Mouse (Mus musculus): ENCODE measurements around the gene Gm10273. TPM values are rescaled to one million over a fixed set of nuclear protein-coding genes. Genes with fewer than 3 reads are reported as not detected.

Gene Gm10273
- polyA plus RNA-seq, 1 experiment from 2014 or later = 14.0 TPM

DNA sequence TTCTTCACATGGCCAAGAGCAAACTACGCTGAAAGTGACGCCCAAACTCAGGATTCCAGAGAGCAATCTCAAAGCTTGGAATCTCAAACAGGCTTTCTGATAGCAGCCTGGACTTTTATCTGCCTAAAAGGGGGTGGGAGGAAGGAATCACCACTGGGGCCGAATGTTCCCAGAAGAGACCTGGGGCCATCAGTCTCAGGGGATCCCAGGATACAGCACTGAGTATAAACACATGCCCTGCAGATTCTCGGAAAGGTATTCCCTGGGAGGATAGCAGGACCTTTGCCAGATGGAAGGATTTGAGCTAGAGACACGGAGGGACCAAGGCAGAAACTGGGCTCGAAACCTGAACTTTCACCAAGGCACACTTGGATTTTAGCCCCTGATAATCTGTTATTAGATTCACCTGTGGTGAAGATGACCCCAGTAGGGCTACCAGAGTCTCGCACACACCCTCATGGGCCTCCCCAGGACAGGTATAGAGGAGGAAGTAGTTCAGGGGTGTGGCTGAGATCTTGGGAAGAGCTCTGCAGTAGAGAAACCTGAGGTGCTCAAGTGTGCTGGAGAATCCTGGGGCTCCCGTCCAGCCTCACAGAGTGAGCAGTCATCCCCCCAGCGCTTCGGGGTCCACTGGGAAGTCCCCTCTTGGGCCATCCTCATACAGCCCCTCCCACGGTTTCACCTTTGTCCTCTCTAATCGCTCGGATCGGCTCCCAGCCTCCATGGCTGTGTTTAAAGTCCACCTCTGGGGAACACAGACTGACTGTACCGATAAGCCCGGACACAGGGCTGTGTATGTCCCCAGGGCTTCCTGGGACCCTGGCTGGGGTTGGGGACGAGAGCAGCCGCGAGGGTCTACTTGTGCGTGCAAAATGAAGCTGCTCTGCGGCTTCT lies 7.7 kb downstream of the Gm10273 start, which contains the start of gene Pla2g12b:
TSS of gene Pla2g12b (plus strand) at position 762 of the 894 bp plus-strand sequence.
- DNase-seq (ENCODE audit: low spot score) = no peak

DNA sequence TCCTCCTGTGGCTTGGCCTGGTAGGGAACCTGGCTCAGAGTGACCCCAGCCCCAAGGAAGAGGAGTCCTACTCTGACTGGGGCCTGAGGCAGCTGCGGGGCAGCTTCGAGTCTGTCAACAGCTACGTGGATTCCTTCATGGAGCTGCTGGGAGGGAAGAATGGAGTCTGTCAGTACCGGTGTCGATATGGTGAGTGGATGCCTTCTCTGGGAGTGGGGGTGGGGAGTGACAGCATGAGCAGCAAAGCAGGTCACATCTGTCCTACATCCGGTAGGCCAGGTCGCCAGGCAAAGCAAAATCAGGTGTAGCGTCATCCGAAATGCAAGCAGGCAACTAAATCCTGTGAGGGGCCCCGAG lies 8.3 kb downstream of the Gm10273 start:
- no peak for DNase-seq (ENCODE audit: low spot score)

DNA sequence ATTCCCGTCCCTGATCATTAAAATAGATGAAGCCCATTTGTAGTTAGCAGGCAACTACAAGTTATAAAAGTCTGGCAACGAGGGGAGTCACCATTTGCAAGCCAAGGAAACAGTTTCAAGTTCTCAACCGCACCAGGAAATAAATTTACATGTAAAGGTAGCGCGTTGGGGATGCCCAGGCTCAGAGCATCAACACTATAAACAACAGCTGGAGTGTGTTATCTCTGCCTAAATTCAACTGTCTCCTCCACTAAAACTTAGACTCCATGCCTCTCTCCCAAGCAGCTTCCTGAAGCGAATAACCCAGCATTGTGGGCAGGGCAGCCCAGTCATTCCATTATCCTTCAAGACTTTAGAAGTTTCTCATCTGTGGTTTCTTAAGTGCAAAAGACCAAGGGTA lies 13.1 kb downstream of the Gm10273 start:
- no peak for DNase-seq (ENCODE audit: low spot score)

DNA sequence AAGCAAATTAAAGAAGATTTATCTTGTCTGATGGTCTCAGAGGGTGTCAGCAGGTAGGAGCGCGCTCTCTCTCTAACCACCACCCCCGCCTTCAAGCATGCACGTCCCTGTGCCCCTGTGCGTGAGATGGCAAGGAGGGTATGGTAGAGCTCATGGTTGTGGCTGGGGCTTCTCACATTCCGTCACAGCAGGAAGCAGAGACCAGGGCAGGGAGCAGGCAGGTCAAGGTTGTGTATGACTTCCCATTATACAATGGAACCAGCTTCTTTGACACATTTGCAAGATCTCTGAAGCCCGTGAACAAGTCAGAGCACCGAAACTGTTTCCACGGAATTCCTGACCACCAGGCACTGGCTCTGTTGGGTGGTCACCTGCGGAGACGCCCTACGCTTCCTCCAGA lies 14.8 kb downstream of the Gm10273 start:
- DNase-seq (ENCODE audit: low spot score) = no peak

DNA sequence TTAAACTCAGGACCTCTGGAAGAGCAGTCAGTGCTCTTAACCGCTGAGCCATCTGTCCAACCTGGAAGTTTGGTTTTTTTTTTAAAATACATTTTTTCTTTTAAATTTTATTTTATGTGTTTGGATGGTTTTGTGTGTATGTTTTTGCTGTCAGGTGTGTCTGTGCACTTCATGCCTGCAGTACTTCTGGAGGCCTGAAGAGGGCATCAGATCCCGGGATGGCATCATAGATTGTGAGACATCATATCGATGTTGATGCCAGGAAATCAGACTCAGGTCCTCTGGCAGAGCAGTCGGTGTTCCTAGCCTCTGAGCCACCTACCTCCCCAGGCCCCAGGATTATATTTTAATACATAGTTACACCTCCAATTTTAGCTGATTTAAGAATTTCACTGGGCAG lies 18.3 kb downstream of the Gm10273 start:
- no peak for DNase-seq (ENCODE audit: low spot score)

DNA sequence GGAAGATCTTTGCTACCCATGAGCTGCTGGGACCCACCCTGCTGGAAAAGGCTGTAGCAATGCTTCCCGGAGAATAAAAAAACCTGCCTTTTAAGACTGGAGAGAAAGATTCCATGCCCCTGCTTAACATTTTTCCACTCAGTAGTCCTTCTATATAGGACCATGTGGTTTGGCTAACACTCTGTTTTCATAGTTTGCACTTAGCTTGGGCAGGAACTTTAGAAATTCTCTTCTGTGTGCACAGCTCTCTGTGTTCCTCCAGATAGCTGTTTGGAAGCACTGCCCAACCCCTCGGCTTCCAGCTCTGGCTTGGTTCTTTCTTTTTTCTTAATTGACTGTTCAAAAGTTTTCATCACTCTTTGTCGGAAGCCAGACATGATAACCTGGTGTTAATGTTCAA lies 21.2 kb downstream of the Gm10273 start:
- DNase-seq (ENCODE audit: low spot score) = no peak

DNA sequence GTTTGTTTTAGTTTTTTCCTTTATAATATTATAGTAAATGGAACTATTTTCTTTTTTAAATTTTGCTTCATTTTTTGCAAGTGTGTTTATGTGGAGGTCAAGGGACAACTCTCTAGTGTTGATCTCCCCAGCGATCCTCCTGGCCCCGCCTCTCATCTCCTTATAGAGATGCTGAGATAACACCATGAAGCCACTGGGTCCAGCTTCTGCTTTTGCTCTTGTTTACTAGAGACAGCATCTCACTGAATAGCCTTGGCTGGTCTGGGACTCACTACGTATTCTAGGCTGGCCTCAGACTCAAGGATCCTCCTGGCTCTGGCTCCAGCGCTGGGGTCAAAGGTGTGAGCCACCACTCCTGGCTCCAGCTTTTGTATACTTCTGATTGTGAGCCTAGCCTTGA lies 24.1 kb downstream of the Gm10273 start:
- no peak for DNase-seq (ENCODE audit: low spot score)

DNA sequence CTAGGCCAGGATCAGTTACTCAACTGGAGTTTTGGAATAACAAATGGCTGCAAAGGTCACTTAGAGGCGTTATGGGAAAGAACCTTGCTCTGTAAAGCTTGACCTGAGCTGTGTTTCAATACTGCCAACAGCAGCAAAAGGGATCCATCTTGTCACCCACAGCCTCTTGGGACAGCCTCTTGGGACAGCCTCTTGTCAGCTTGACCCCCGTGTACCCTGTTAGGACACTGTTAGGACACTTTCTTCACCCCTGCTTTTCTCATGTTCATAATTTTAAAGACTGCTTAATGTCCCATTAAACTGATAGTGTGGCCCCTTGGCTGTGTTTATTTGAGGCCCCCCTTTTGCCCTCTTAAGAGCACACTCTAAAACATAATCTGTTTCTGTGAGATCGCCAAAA lies 29.0 kb downstream of the Gm10273 start:
- no peak for DNase-seq (ENCODE audit: low spot score)

DNA sequence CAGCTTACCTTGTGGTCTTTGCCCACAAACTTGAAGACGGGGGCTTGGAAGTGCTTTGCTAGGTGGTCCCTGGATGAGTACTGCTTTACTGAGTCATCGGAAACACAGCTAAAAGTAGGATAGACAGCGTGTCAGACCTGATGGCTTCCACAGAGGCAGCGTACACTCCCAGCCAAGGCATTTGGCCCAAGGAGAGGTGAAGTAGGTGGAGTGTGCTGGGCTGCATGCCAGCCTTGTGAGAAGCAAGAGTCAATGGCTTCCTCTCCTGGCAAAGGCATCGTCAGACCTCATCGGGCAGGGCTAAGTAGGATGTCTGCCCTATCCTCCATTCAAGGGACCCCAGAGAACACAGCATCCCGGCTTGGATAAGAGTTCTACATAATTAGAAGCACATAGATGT lies 29.9 kb downstream of the Gm10273 start:
- DNase-seq (ENCODE audit: low spot score) = no peak

DNA sequence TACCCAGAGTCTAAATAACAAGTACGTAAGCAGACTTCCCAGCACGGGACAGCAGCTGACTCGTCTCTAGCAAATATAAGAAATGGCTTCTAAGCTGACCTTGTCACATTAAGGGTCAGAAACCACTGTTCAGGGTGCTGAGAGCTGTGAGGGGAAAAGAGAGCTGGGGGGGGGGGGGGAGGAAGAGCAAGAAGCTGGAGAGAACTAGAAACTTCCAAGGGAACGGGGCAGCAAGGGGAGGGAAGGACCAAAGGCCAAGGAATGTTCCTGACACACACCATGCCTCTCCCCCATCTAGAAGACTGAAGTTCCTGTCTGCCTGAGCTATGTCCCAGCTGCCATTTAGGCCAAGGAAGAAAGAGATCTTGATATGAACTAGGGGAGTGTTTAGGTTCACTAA lies 30.9 kb downstream of the Gm10273 start:
- no peak for DNase-seq (ENCODE audit: low spot score)

DNA sequence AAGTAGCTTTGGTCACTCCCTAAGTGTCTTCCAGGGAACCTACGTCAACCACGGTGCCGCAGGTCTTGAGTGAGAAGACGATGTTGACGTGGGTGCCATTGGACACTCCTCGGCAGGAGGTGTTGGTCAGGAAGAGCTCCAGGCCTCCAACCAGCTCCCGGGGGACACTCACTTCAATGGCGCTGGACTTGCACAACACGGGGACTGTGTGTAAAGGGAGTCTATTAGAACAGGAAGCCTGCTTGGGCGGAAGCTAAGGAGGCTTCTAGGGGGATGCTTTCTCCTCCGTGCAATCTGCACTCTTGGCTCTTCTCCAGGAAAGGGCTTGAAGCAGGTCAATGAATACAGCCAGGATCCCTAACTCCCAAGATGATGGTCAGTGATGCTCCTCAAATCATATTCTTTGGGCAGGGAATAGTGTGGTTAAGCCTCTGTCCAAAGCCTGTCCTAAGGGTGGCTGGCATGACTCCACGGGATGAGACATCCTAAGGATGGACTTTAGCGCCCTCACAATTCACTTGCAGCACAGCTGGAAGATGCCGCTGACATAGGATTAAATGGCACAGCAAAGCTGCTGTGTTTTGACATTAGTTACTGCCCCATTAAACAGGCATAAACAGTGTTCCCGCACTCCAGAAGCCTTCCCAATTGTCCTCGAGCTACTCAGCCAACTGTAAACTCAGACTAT lies 34.2 kb downstream of the Gm10273 start:
- no peak for DNase-seq (ENCODE audit: low spot score)

DNA sequence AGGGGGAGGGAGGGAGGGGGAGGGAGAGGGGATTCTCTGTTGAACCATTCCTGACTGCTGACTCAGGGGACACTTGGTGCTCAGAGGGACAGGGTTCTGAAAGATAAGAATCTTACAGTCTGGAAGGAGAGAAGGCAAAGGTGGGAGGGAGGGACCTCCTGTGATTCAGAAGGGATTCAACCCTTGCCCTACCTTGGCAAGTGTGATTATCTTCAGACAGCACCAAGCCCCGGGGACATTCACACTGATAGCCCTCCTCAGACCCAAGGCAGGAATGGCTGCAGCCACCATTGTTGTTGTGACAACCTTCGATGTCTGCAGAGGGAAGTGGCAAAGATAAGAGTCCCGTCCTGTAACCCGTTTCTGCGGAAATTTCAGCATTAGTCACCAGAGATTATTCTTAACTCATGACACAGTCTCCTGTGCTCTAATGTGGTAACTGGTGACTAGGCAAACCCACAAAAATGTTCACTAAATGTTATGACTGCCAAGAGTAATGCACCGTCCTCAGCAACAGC lies 35.3 kb downstream of the Gm10273 start:
- DNase-seq (ENCODE audit: low spot score) = no peak

DNA sequence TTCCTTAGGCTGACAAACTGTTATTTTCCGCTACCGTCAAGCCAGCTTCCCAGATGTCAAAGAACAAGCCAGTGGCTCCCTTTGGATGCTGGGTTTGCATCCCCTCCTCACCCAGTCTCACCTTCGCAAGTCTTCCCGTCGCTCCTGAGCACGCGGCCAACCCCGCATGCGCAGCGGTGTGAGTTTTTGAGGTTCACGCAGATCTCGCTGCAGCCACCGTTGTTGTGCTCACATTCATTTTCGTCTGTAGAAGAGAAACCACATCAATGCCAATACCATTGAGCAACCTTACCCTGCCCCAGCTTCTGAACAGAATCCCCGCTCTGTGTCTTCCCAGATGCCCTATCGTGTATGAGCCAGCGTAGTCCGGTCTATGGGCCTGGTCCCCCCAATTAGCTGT lies 40.3 kb downstream of the Gm10273 start:
- no peak for DNase-seq (ENCODE audit: low spot score)

DNA sequence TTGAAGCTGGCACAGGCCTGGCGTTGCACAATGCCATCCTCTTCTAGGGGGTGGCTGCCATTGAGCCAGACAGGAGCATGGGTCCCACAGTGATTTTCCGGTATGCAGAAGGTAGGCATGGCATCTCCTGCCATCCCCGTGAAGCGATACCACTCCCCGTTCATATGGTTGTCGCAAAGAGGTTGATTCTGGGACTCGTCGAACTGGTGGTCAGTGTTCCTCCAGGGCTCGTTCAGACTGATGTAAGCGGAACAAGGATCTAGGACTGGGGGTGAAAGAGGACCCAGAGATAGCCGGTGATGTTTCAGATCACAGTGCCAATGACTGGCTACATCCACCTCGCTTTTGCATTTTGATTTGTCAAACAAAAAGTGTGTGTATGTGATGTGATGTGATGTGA lies 43.2 kb downstream of the Gm10273 start:
- DNase-seq (ENCODE audit: low spot score) = no peak

DNA sequence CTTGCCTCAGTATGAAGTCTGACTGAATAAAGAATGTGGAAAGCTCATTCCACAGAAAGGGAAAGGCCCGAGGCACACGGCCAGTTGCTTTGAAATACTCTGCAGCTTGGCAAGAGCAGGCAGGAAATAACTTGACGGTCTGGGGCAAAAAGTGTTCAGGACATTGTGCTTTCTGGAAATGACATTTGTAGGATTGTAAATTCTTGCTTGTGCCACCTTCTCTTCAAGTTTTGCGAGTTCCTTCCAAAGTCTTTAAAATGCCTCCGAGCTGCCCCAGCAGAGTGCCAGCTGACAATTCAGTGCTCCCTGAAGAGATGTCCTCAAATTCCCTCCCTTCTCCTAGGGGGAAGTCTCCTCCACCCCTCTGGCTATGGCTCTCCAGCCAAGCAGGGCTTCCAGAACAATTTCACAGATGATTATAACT lies 44.1 kb downstream of the Gm10273 start:
- no peak for DNase-seq (ENCODE audit: low spot score)

DNA sequence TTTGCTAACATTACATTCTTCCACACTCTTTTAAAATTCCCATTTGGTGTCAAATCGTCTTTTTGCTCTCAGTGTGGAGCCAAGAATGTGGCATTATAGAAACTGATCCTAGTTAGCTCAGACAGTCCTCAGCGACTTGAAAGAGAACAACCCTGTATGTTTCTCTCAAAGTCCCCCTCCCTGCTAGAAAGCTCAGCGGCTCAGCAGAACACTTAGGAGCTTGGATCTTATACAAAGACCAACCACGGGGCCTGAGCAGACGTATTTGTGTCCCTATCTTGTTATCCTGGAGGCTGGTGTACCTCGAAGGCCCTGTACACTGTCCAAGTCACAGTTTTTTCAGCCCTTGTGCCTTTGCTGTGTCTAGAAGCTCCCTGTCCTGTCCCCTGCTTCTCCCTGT lies 44.7 kb downstream of the Gm10273 start:
- no peak for DNase-seq (ENCODE audit: low spot score)

DNA sequence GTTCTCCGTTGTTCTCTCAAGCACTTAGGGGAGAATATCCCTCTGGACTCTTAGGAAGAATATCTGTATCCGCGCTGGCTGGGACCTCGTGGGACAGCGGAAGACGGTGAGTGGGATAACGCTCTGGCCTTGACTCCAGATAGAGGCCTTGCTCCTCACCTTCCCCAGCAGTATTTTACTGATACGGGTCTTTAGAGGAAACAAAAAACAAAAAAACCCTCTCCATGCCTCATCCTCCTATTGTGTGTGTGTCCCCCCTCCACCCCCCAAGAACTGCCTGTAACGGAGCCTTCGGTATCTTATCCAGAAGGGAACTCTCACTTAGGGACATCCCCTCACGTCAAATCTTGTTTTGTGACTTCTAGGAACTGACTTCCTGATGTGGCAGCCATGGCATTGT lies 46.3 kb downstream of the Gm10273 start, which contains the start of gene Oit3:
TSS of gene Oit3 (minus strand) at position 44 of the 400 bp plus-strand sequence.
- DNase-seq (ENCODE audit: low spot score) = no peak

DNA sequence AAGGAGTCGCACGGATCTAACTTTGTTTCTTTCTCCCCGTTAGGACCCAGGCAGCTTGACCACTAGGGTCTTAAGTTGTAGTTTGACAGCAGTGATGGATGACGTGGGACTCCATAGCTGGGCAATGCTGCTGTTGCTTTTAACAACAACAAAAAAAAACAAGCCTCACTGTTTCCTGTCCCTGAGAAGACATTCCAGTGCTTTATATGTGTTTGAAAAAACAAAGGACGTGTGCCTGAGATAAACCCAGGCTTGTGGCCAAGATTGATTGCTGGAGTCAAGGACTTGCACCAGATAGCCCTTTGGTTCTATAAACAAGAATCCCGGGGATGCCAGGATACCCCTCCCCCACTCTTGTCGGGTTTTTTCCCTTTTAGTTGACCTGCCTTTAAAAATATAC lies 47.8 kb downstream of the Gm10273 start:
- no peak for DNase-seq (ENCODE audit: low spot score)

DNA sequence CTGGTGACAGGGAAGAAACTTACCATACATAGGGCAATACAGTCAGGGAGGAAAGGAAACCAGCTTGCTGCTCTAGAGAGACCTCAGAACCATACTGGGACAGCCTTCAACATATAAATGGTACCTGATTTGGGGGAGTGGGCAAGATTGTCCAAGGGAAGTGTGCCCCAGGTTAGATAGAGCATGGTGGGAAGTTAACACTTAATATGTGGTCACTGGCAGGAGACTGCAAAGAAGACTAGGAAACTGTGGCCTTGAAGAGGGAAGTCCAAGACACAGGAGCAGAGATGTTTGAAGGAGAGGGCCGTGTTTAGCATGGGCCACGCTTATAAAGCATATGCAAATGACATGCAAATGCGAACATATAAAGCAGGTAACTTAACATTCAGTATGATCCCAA lies 48.7 kb downstream of the Gm10273 start:
- no peak for DNase-seq (ENCODE audit: low spot score)

DNA sequence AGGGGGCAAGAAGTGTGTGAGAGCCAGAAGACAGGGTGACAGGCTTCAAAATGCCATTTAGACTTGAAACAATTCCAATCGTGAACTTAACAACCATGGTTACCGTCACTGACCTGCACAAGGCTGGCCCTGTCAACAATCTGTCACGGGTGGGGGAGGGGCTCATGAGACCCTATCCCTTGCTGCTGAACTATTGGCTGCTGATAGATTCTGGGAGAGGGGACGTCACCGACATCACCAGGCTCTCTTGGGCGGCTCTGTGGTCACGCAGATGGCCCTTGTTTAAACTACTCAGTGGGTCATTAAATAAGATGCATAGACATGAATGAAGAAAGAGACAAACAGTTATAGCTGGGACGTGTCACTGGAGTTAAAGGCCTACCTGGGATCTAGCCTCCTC lies 49.2 kb downstream of the Gm10273 start:
- no peak for DNase-seq (ENCODE audit: low spot score)

Measured in thymus, postnatal 0 days (tissue).